Mouse (Mus musculus) gastrocnemius, adult 8-10 months (tissue): Measurements from ENCODE around the gene Cotl1. TPM values are rescaled to one million over a fixed set of nuclear protein-coding genes. Genes with fewer than 3 reads are reported as not detected.

ENCODE experiments used
- DNase-seq, 2 experiments: peaks; one replicate each; pipeline ENCODE4 v3.0.0; 2022; ENCODE audit warnings: low spot score in 2 of 2
- total RNA-seq, 4 experiments: library from RNA; stranded (reverse); gene quantifications; 2 replicates each; pipeline ENCODE4 v1.2.4; 2022

The Cotl1 gene
- total RNA-seq, 4 experiments from 2014 or later: 1.8 to 3.7 (median 3.2) TPM

GRCm38 (mm10) chr8:119817446-119817845 lies 22.9 kb downstream of the Cotl1 start:
- DNase-seq: no peak

DNA sequence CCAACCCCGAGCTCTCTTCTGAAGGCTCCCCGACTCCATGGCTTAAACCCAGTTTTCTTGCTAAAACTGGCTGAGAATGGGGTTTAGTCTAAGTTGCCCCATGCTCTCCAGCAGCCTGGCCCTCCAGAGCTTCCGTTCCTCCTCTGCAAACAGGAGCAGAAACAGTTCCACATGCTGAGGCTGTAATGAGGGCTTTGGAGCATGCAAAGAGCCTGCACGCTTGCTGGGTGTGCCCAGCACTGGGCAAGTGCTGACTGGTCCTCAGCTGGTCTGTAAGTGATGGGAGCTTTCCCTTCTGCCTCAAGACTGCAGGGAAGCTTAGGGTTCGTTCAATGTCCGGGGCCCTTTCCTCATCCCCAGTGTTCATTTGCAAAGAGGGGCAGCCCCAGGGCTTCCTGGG lies 24.1 kb downstream of the Cotl1 start:
- no peak for DNase-seq

DNA sequence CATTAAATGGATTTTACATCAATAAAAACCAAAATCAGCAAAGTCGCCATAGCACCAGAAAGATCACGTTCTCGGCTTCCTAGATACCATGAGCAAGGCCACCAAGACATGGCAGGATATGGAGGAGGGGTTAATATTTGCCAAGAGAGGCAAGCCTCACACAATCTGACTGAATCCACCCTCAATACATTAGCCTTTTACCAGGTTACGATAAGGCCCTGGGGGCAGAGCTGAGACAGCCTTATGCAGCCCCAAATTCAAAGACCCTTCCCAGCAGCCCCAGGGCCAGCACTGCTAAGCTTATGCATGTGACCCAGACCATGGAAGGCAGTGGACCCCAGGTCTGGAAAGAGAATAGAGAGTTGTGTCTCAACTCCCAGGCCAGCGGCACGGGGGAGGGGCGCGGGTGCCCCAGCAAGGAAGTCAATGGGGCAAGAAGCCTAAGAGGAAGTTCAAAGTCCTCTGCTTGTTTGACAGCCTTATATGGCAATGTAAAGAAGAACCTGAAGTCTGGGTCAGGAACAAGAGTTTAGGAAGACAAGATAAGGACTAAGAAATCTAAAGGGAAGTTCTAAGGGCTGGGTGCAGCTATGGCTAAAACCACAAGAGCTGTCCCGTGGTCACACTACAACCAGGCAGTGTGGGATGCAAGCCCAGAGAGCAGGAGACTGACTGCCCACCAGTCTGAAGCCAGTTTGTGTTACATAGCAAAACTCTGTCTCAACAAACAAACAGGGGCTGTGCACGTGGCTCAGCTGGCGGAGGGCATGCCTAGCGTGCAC lies 27.5 kb downstream of the Cotl1 start:
- DNase-seq: no peak

- DNase-seq: no peak
These were observed 28.4 kb downstream of the Cotl1 start for GRCm38 (mm10) chr8:119811925-119812324.

DNA sequence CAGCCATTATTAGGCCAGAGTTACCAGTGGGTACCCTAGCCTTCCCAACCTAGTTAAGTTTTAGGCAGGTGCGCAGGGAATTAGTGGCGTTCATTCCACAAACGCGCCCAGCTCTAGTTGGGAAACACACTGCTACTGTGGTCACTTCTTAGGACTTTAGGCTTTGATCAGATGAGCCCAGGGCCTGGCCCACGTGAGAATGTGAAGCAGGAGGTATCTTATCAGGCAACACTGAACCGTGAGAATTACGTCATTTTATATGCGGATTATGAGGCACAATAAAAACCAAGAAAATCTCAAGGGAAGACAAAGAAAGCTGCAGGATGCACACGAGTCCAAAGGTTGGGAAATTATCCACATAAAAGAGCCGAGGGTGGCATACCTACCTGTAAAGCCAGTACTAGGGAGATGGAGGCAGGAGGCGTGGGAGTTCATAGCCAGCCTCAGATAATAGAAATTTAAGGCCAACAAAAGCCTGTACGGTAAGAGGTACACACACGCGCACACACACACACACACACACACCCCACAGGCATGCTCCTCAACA lies 29.3 kb downstream of the Cotl1 start:
- DNase-seq: no peak

- no peak for DNase-seq
These were observed 30.0 kb downstream of the Cotl1 start for GRCm38 (mm10) chr8:119810127-119810868.

DNA sequence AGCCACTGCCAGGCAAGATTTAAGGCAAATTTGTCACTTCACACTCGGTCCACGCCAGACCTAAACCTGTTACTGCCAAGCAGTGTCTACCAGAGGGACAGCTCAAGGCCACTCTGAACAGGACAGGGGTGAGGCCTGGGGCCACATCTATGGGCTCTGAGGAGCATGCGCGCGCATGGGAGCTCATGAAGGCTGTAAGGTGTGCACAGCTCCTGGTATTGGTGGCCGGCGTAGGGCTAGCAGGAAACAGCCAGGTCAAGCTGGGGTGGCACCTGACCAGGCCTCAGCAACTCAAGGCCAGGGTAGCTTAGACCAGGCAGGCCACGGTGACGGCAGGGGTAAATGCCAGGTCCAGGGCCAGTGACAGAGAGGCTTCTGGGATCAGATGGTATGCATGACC lies 30.7 kb downstream of the Cotl1 start:
- no peak for DNase-seq

DNA sequence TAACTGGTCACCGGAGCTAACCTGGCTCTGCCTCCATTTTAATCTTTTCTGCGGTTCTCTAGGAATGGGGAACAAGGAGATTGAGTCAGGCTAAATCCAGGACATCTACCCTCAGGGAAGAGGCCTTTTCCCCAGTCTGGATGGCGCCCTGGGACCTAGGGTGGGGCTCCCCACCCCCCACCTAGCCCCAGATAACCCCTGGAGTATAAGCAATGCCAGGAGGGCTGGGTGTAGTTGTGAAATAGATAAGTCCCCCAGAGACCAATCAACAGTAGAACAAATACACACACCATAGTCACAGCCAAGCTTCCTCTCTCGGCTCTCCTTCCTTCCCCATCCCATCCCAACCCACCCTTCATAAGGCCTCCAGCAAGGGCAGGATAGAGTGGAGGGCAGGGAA lies 32.7 kb downstream of the Cotl1 start:
- DNase-seq: no peak

- no peak for DNase-seq
These were observed 33.7 kb downstream of the Cotl1 start for GRCm38 (mm10) chr8:119806422-119807263.

GRCm38 (mm10) chr8:119805275-119805674 lies 35.1 kb downstream of the Cotl1 start:
- no peak for DNase-seq

GRCm38 (mm10) chr8:119802592-119802991 lies 37.8 kb downstream of the Cotl1 start:
- no peak for DNase-seq

DNA sequence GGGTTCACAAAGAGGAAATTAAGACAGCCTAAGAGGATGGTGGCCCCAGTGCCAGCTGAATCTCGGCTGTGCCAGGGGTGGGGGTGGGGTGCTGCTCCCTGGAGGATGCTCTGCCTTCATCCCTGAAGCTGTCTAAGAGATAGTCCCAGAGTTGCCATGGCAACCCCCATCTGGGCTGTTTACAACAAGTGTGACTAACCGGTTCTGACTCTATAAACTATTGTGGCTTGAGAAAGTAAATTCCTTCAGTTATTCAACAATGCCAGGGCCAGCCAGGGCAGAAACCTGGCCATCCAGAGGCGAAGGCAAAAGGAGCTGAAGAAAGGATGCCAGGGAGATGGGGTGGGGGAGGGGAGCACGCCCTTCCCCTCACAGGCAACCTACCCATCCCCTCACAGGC lies 39.2 kb downstream of the Cotl1 start:
- no peak for DNase-seq

GRCm38 (mm10) chr8:119798965-119799264 lies 41.4 kb downstream of the Cotl1 start:
- no peak for DNase-seq

DNA sequence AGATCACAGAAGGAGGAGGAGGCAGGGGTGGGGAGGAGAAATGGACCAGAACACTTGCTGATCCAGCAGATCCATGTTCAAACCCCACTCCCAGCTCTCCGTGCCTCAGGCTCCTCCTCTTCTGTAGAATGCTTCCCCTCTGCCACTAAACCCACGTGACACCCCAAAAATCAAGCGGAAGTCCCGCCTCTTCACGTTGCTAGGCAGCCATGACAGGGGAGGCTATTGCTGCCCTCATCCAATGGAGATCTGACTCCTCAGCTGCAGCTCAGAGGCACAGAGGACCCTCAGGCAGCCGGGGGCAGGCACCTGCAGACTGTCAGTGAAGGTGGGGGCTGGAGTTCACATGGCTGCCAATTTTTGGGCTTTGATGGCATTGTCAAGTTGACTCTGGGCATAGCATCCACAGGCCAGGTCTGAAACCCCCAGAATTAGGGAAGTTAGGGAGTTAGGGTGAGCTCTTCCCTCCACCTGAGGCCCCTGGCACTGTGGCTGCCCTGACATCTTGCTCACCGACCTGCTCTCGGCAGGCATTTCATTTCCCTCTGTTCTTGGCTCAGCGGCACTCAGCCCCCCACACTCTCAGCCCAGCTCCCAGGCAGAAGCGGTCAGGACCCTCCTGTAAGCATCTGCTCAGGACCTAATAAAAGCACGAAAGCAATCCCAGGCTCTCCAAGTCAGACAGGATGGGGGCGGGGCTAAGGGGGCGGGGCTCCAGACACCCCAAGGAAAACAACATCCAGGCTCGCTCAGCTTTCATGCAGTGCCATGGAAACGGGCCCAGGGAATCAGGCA lies 42.0 kb downstream of the Cotl1 start:
- DNase-seq: peak in 1 of 2 experiments; percentile 31

- DNase-seq: no peak
These were observed 44.7 kb downstream of the Cotl1 start for GRCm38 (mm10) chr8:119795651-119796050.

DNA sequence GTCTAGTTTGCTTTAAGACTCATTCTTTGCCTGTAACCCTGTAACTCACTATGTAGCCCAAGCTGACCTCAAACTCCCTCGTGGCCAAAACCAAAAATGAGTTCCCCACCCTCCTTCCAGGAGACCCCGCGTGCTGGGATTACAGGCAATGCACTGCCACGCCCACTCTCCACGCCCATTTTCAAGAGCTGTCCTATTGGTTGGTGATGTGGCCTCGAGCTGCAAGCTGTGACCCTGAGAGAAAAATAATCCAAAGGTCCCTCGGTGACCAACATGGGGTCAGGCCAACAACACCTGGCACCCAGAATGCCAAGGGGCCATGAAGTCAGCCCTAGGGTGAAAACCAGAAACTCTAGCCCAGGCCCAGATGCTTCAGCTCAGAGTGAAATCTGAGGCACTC lies 45.7 kb downstream of the Cotl1 start:
- DNase-seq: no peak

GRCm38 (mm10) chr8:119791804-119792704 lies 48.3 kb downstream of the Cotl1 start:
- DNase-seq: no peak

- no peak for DNase-seq
These were observed 50.8 kb downstream of the Cotl1 start for GRCm38 (mm10) chr8:119789581-119789980.

DNA sequence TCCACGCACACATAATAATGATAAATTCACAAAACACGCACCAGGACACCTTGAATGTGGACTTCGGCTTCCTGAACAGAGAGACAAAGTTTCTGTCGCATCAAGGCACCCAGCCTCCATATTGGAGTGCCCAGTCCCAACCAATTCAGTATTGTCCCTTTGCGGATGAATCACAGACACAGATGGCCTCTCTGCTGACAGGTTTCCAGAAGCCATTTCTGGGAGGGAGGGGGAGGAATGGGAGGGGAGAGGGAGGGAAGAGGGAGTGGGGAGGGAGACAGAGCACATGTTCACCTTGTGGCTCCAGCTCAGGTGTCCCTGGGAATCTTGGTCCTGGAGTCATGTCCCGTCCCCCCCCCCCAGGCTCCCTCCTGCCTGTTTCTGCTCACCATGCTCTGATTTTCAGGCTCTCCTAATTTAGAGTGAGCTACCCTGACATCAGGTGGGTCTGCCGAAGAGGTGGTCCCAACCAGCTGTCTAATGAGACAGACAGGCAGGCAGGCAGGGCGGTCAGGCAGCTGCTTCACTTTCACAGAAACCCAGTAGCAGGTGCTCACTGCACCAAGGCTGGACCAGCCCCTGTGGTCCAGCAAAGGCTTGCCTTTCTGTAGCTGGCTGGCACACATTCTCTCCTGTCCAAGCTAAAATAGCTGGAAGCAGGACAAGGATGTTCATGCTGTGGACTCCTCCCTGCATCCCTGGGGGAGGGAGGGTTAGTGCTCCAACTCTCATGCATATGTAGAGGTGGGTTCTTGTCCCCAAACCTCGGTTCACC lies 51.5 kb downstream of the Cotl1 start:
- no peak for DNase-seq
